Mouse (Mus musculus) spleen, adult 2 months (tissue): ENCODE measurements around the gene Sstr4. TPM values are rescaled to one million over a fixed set of nuclear protein-coding genes. Genes with fewer than 3 reads are reported as not detected.

Source experiments
- DNase-seq, 2 experiments: peaks; one replicate each; pipeline versions ENCODE4 v3.0.0 to v3.0.0-alpha.2; 2012 to 2021; ENCODE audit warnings: low spot score in 2 of 2, low read depth in 1 of 2
- H3K27ac ChIP-seq: fragments of 200-500 bp; 2 replicates; pipeline ENCODE4 v1.5.1; 2012; ENCODE audit warnings: low read length, inconsistent platforms; ENCODE audit not compliant: insufficient read depth
- H3K27me3 ChIP-seq: fragments of 200-500 bp; 2 replicates; pipeline ENCODE4 v1.6.1; 2012; ENCODE audit warnings: mild to moderate bottlenecking, moderate library complexity, low read length, inconsistent platforms; ENCODE audit not compliant: control insufficient read depth, insufficient read depth
- H3K36me3 ChIP-seq: fragments of 200-500 bp; 2 replicates; pipeline ENCODE4 v1.6.1; 2012; ENCODE audit warnings: mild to moderate bottlenecking, low read length, inconsistent platforms; ENCODE audit not compliant: control insufficient read depth, insufficient read depth
- H3K4me1 ChIP-seq: fragments of 200-500 bp; 2 replicates; pipeline ENCODE4 v1.6.1; 2011; ENCODE audit warnings: inconsistent platforms; ENCODE audit not compliant: control insufficient read depth, insufficient read depth, insufficient read length
- H3K4me3 ChIP-seq: fragments of 200-500 bp; 2 replicates; pipeline ENCODE4 v1.5.1; 2011; ENCODE audit warnings: mild to moderate bottlenecking, inconsistent platforms; ENCODE audit not compliant: insufficient read depth, insufficient read length; ENCODE audit errors: extremely low read depth
- CTCF ChIP-seq: fragments of 200-500 bp; IDR thresholded peaks from 2 replicates; pipeline ENCODE4 v1.5.1; 2011; ENCODE audit warnings: mild to moderate bottlenecking, inconsistent platforms; ENCODE audit not compliant: insufficient read depth, insufficient read length, insufficient replicate concordance; ENCODE audit errors: extremely low read depth
- POLR2A ChIP-seq: fragments of 200-500 bp; IDR thresholded peaks from 2 replicates; pipeline ENCODE4 v1.6.1; 2011; ENCODE audit warnings: low read depth, low read length, inconsistent platforms
- WGBS: fragments of 180-500 bp; shearing (Covaris S2); methylation state at CpG from one replicate; pipeline ENCODE4 v1.1.7; 2018; 5-methylcytosine and 5-hydroxymethylcytosine counted together
- polyA plus RNA-seq: library from polyadenylated mRNA; depleted of rRNA; stranded (reverse); fragments of >200 nt; gene quantifications from 2 replicates; pipeline ENCODE4 v1.2.3, GENCODE M21; 2012

The Sstr4 gene
- polyA plus RNA-seq, 1 experiment, result 0.26 TPM

DNA sequence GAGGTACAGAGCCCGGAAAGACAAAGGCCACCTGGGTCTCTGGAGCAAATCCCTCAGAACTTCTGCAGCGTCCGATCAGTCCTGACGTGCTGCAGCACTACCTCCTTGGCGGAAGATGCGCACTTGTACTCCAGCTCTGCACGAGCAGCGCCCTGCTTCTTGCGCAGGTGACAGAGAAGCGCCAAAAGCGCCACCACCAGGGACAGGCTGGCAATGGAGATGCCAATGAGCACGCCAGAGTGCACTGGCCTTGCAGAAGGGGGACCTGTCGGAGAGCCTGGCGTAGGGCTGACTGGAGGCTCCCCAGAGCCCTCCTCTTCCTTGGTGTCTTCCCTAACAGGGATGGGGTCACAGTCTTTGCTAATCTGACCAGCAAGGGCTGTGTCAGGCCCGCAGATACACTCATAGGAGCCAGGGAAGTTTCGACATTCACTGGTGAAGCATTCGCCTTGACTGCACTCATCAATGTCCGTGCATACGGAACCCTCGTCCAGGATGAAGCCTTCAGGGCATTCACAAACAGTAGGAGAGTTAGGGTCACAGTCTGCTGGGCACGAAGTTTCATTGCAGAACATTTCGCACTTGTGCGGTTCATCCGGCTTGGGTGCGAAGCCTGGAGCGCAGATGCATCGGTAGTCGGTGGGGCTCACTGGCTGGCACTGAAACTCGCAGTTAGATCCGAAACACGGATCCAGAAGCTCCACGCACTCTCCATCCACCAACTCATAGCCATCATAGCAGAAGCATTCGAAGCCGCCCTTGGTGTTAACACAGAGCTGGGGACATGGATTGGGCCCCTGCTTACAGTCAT, 11.2 kb downstream of the Sstr4 start:
- Histone ChIP-seq H3K27ac (peak overlapping the region; percentile 39), H3K4me3 (peak overlapping the region; percentile 53), H3K36me3 (no peaks in the 10 kb centered on the region), H3K27me3 (no peaks in the 10 kb centered on the region), H3K4me1 (no peaks in the 10 kb centered on the region; the same call in 1 of the 2 replicates)
- 16% methylated on average over 34 of the region's 34 CpGs for WGBS
- TF ChIP-seq CTCF, result peak; percentile 22; the same call in 1 of the 2 replicates
- no peak for TF ChIP-seq POLR2A
- DNase-seq, result peak in 1 of 2 experiments; percentile 62

DNA sequence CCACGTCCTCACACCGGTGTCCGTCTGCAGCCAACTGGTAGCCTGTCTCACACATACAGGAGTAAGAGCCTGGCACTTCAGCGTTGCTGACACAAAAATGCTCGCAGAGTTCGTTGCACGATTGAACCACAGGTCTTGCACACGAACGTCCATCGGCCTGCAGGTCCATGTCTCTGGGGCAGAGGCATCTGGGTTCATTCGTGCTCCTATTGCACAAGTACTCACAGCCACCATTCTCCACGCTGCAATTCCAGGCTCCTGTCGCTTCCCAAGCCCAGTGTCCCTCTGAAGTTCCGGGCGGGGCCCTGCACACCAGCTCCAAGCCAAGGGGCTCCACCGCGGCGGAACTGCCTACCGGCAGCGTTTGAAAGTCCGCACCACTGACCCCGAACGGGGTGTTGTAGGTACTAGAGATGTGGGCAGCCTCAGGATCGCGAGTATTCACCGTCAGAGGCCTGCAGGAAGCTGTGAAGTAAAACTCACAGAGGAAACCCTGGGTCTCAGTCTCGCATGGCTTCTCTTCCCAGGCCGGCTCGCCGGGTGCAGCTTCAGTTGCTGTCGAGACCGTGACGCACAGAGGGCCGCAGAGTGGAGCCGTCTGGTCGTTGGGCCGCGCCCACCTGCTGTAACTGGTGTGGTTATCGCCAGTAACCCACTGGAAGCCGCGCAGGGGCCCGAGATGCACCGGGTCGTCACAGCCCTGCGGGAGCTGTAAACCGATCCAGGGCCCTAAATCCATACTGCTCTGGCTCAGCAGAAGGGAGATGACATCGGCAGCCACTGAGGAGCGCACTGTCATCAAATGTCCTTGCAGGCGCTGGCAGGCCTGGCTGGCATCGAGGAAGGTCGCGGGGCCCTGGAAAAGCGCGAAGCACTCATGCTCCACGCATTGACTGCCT, 12.1 kb downstream of the Sstr4 start:
- DNase-seq, result peak in 1 of 2 experiments; percentile 40
- H3K27ac ChIP-seq, result peak overlapping the region; percentile 39
- no peak for TF ChIP-seq CTCF
- no peak for TF ChIP-seq POLR2A
- H3K27me3 ChIP-seq, result no peaks in the 10 kb centered on the region
- no peaks in the 10 kb centered on the region; the same call in 1 of the 2 replicates for H3K4me1 ChIP-seq
- H3K36me3 ChIP-seq, result no peaks in the 10 kb centered on the region
- peak overlapping the region; percentile 53 for H3K4me3 ChIP-seq
- WGBS, result 8% methylated on average over 55 of the region's 55 CpGs

DNA sequence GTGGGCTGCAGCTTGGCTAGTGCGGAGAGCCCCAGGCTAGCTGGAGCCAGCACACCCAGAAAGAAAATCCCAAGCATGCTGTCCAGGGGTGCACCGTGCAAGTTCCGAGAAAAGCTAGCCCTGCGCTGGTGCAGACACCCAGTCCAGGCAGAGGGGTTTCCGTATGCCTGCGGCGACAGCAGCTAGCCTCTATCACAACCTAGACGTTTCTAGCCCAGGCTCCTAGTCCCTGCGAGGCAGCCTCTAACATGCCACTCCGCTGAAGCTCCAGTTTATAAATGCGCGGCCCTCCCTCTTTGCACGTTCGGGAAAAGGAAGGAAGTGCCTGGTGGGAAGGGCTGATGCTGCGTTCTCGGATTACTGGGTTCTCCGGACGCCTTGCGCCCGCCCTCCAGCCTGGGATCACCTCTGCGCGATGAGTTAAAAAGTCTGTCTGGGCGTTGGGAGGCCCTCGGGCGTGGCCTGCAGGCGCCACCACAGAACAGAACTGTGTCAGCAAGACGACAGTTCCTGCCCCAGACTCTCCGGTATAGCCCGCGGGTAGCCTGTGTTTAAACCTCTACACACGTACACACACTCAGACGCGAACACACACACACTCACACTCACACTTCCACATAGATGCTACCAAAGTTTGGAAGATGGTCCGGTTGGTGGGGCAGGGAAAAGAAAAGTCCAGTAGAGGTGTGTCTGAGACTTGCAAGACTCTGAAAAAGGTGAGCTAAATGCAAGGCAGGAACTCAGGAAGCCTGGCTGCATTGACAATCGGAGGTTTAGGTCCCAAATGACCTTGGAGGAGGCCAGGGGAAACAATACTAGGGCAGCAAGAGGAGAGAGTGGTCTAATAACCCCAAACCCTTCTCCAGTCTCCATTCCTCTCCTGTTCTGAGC, 13.0 kb downstream of the Sstr4 start, which contains the start of gene Thbd:
TSS of gene Thbd (minus strand) at position 319 of the 891 bp plus-strand sequence.
- Histone ChIP-seq H3K4me1 (no peaks in the 10 kb centered on the region; the same call in 1 of the 2 replicates), H3K27ac (peak within 1 kb of the TSS; percentile 39), H3K27me3 (no peaks in the 10 kb centered on the region), H3K4me3 (peak within 1 kb of the TSS; percentile 53), H3K36me3 (no peaks in the 10 kb centered on the region)
- TF ChIP-seq POLR2A, result peak; percentile 33
- TF ChIP-seq CTCF, result no peak
- peak in 1 of 2 experiments; percentile 54 for DNase-seq
- WGBS, result 3% methylated on average over 35 of the region's 35 CpGs

DNA sequence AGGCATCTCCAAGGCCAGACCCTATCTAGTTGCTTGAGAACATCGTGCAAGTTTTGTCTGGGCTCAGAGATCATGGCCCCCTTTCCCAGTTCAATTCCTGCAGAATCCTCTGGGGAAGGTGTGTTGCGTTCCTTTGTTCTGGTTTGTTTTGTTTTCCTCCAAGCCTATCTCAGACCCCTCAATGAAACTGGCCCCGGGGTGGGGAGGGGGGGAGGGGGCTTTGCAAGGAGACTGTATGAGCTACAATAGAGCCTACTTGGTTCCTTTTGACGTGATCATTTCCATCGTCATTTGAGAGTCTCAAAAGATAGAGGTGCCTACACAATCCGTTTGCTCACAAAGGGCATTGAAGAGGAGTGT, 13.6 kb downstream of the Sstr4 start:
- no peaks in the 10 kb centered on the region for H3K36me3 ChIP-seq
- H3K27me3 ChIP-seq, result no peaks in the 10 kb centered on the region
- WGBS, result 19% methylated on average over 6 of the region's 6 CpGs
- TF ChIP-seq CTCF (no peak), POLR2A (no peak)
- H3K4me1 ChIP-seq, result no peaks in the 10 kb centered on the region; the same call in 1 of the 2 replicates
- no peak overlapping the region for H3K4me3 ChIP-seq
- no peak for DNase-seq
- no peak overlapping the region; the same call in 1 of the 2 replicates for H3K27ac ChIP-seq

DNA sequence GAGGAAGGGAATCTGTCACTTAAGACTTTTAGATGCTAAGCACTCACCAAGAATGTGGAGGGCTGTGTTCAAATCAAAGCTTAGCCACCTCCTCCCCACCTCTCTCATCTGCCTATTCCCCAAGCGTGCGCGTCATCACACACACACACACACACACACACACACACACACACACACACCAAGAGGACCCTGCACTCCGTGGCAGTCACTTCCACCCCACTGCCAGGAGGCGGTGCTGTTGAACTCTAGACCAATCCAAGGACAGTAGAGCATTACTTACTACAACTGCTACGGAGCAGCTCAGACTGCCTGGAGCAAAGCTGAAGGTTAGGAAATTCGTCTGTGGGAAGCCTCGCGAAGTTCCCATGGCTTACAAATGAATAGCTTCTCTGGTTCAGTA, 14.0 kb downstream of the Sstr4 start:
- Histone ChIP-seq H3K4me3 (no peak overlapping the region), H3K36me3 (no peaks in the 10 kb centered on the region), H3K4me1 (no peaks in the 10 kb centered on the region; the same call in 1 of the 2 replicates), H3K27me3 (no peaks in the 10 kb centered on the region), H3K27ac (no peak overlapping the region)
- DNase-seq, result peak; percentile 69 to 82
- TF ChIP-seq POLR2A (no peak), CTCF (peak; percentile 79; the same call in 1 of the 2 replicates)
- WGBS, result 1% methylated on average over 9 of the region's 9 CpGs

DNA sequence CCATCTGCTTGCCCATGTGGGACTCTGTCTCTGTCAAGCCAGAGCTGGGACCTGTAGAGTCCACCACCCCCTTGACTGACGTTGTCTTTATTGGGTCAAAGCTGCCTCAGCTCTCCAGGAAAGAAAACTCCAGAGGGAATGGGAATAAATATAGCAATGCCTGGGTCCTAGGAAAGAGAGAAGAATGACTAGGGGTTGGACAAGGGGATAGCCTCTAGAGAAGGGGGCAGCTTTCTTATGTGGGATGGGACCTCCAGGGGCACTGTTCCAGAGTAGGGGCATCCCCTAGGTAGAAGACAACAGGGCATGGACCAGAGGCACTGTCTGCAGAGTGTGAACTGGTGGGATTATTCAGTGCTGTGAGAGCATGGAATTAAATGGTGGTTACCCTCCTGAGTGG, 14.7 kb downstream of the Sstr4 start:
- Histone ChIP-seq H3K27me3 (no peaks in the 10 kb centered on the region), H3K4me1 (no peaks in the 10 kb centered on the region; the same call in 1 of the 2 replicates), H3K27ac (no peak overlapping the region), H3K4me3 (no peak overlapping the region), H3K36me3 (no peaks in the 10 kb centered on the region)
- no peak for DNase-seq
- TF ChIP-seq POLR2A (no peak), CTCF (no peak)
- WGBS, result 42% methylated on average over 1 of the region's 1 CpGs
